In genomic region chr17:63995921-63996320, GRCm38 (mm10) we compare ENCODE assay signal across 11 mouse cellular contexts.
DNase-seq lines count a peak whose midpoint lies in the region; TF ChIP-seq lines count a peak whose summit lies in the region.
"Had no signal": no experiment of that assay in that cellular context is flagged by ENCODE, and none has a peak within 500 bp of the region (broad histone marks: within the 10 kb centered on the region; RNA-seq: fewer than 3 reads in every experiment).

No protein-coding gene starts in this region.

- no peak for TF ChIP-seq CTCF in kidney, adult 2 months (conservative IDR thresholded peaks at IDR 0.05; ENCODE audit: insufficient read depth, insufficient read length, low read depth, low read length)

- H3K36me3 ChIP-seq in kidney, adult 2 months (ENCODE audit: control insufficient read depth, insufficient read depth, low read length): no peaks in the 10 kb centered on the region
- H3K36me3 ChIP-seq: embryonic facial prominence, embryonic 12.5 days; neural tube, embryonic 12.5 days had no signal

- peak; percentile 7 for DNase-seq in kidney, adult 2 months
- DNase-seq in kidney, adult 11 months: no peak
- DNase-seq in Muller cell, postnatal 12 days (ENCODE audit: inconsistent ontology term): peak; percentile 22
- peak; percentile 35 for DNase-seq in adrenal gland, postnatal 14 days
- DNase-seq in cerebellum, postnatal 36 days: peak; percentile 44 to 68
- no peak for DNase-seq in left cerebral cortex, adult 18-20 months (ENCODE audit: low spot score in 2 of 2)
- DNase-seq in embryo, embryonic 10 days (ENCODE audit: low spot score): no peak
- DNase-seq in thymus, postnatal 0 days (ENCODE audit: low spot score): no peak
- DNase-seq: liver had no signal

- H3K4me1 ChIP-seq in kidney, adult 2 months (ENCODE audit: control insufficient read depth, insufficient read depth, low read length): no peaks in the 10 kb centered on the region
- H3K4me1 ChIP-seq: embryonic facial prominence, embryonic 12.5 days; neural tube, embryonic 12.5 days had no signal

- 94% methylated on average over 1 of the region's 1 CpGs for WGBS in kidney, adult 2 months

- no peak overlapping the region for H3K4me3 ChIP-seq in kidney, adult 2 months (ENCODE audit: insufficient read depth, low read depth, low read length)
- H3K4me3 ChIP-seq: embryonic facial prominence, embryonic 12.5 days; neural tube, embryonic 12.5 days had no signal

- H3K27ac ChIP-seq in kidney, adult 2 months (ENCODE audit: insufficient read depth, low read depth, low read length): no peak overlapping the region
- H3K27ac ChIP-seq: embryonic facial prominence, embryonic 12.5 days; neural tube, embryonic 12.5 days had no signal

- TF ChIP-seq POLR2A in kidney, adult 2 months (IDR thresholded peaks at IDR 0.05; ENCODE audit: low read depth, low read length): no peak

- no peaks in the 10 kb centered on the region for H3K27me3 ChIP-seq in kidney, adult 2 months (replicated peaks; ENCODE audit: control insufficient read depth, insufficient read depth, low read length)
- H3K27me3 ChIP-seq: embryonic facial prominence, embryonic 12.5 days; neural tube, embryonic 12.5 days had no signal

Comparison
In these comparisons a context has a peak if more than half of its experiments do, and no peak if none do; other contexts are left out.
1. DNase-seq: peak in kidney, adult 2 months (single experiment), Muller cell, postnatal 12 days (single experiment), adrenal gland, postnatal 14 days (single experiment) and cerebellum, postnatal 36 days (2 of 2); none in kidney, adult 11 months (single experiment), left cerebral cortex, adult 18-20 months (0 of 2), embryo, embryonic 10 days (single experiment) and thymus, postnatal 0 days (single experiment).